19 mouse cellular contexts compared by ENCODE assay signal in the genomic region with DNA sequence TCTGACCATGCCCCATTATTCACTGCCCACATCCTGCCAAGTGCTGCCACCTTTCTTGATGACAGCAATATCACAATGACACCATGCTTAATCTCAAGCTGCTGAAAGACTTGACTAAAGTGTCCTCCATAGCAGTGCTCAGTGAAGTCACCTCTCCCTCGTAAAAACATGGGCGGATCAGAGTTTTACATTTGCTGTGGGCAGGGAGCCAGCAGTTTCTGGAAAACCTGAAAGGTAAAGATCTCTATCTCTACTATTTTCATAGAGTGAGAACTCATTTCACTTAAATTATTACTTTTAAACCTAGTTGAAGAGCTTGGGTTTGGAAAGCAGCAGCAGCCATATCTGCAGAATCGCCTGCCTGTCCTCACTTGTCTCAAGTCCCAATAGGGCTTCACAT.
A peak's percentile ranks its signal among the peaks of the same experiment; 100 is the strongest.
DNase-seq lines count a peak whose midpoint lies in the region; ATAC-seq and TF ChIP-seq lines count a peak whose summit lies in the region.
"Had no signal": no experiment of that assay in that cellular context is flagged by ENCODE, and none has a peak within 500 bp of the region (broad histone marks: within the 10 kb centered on the region; RNA-seq: fewer than 3 reads in every experiment).

No protein-coding gene starts in this region.

- no peak overlapping the region for H3K27ac ChIP-seq in neural tube, embryonic 15.5 days (replicated peaks)
- H3K27ac ChIP-seq in forebrain, embryonic 15.5 days (replicated peaks) = no peak overlapping the region
- H3K27ac ChIP-seq in left cerebral cortex, adult 2 months = no peak overlapping the region
- H3K27ac ChIP-seq: embryonic facial prominence, embryonic 10.5 days; forebrain, embryonic 10.5 days; heart, embryonic 13.5 days; hindbrain, embryonic 13.5 days; hindbrain, postnatal 0 days had no signal

- no peaks in the 10 kb centered on the region for H3K9me3 ChIP-seq in neural tube, embryonic 15.5 days (replicated peaks)
- H3K9me3 ChIP-seq in forebrain, embryonic 15.5 days = no peaks in the 10 kb centered on the region
- H3K9me3 ChIP-seq: embryonic facial prominence, embryonic 10.5 days; forebrain, embryonic 10.5 days; heart, embryonic 13.5 days; hindbrain, embryonic 13.5 days had no signal

- no peak for TF ChIP-seq CTCF in left cerebral cortex, adult 2 months (IDR thresholded peaks at IDR 0.05)

- WGBS in neural tube, embryonic 15.5 days = 93% methylated on average over 3 of the region's 3 CpGs
- WGBS in forebrain, embryonic 15.5 days = 89% methylated on average over 3 of the region's 3 CpGs

- ATAC-seq in neural tube, embryonic 15.5 days (ENCODE audit: low FRiP score) = no peak
- ATAC-seq in forebrain, embryonic 15.5 days (replicated peaks) = no peak
- ATAC-seq: forebrain, embryonic 16.5 days; hindbrain, postnatal 0 days had no signal

- H3K4me1 ChIP-seq in neural tube, embryonic 15.5 days = no peaks in the 10 kb centered on the region
- H3K4me1 ChIP-seq in forebrain, embryonic 15.5 days = no peaks in the 10 kb centered on the region
- H3K4me1 ChIP-seq: forebrain, embryonic 10.5 days; heart, embryonic 13.5 days; hindbrain, embryonic 13.5 days had no signal

- H3K36me3 ChIP-seq in neural tube, embryonic 15.5 days = no peaks in the 10 kb centered on the region
- H3K36me3 ChIP-seq in forebrain, embryonic 15.5 days = no peaks in the 10 kb centered on the region
- H3K36me3 ChIP-seq: embryonic facial prominence, embryonic 10.5 days; forebrain, embryonic 10.5 days; heart, embryonic 13.5 days; hindbrain, embryonic 13.5 days had no signal

- H3K4me3 ChIP-seq in neural tube, embryonic 15.5 days (replicated peaks) = no peak overlapping the region
- no peak overlapping the region for H3K4me3 ChIP-seq in forebrain, embryonic 15.5 days
- no peak overlapping the region for H3K4me3 ChIP-seq in left cerebral cortex, adult 2 months
- H3K4me3 ChIP-seq: embryonic facial prominence, embryonic 10.5 days; forebrain, embryonic 10.5 days; heart, embryonic 13.5 days; hindbrain, embryonic 13.5 days had no signal

- H3K4me2 ChIP-seq in neural tube, embryonic 15.5 days = no peak overlapping the region
- no peak overlapping the region for H3K4me2 ChIP-seq in forebrain, embryonic 15.5 days (replicated peaks)
- H3K4me2 ChIP-seq: heart, embryonic 13.5 days; hindbrain, embryonic 13.5 days had no signal

- intact Hi-C loops in heart, postnatal 10 days (cut with DNase I) = no loop called here
- intact Hi-C loops in left cerebral cortex, adult 2 months (cut with DNase I) = no loop called here

- no peak overlapping the region for H3K9ac ChIP-seq in neural tube, embryonic 15.5 days (replicated peaks)
- no peak overlapping the region for H3K9ac ChIP-seq in forebrain, embryonic 15.5 days (replicated peaks)
- H3K9ac ChIP-seq: heart, embryonic 13.5 days; hindbrain, embryonic 13.5 days had no signal

- no peaks in the 10 kb centered on the region for H3K27me3 ChIP-seq in neural tube, embryonic 15.5 days (replicated peaks)
- H3K27me3 ChIP-seq in forebrain, embryonic 15.5 days = no peaks in the 10 kb centered on the region
- H3K27me3 ChIP-seq: heart, embryonic 13.5 days; hindbrain, embryonic 13.5 days had no signal

- DNase-seq in heart, postnatal 10 days = peak; percentile 10 to 13
- no peak for DNase-seq in heart, adult 18-20 months
- peak; percentile 6 for DNase-seq in neural tube, embryonic 10.5 days (ENCODE audit: extremely low spot score, low spot score)
- DNase-seq in 416B (ENCODE audit: low read depth) = peak; percentile 2
- peak; percentile 47 to 48 for DNase-seq in urinary bladder, postnatal 36 days (ENCODE audit: low spot score in 2 of 2)
- no peak for DNase-seq in left cerebral cortex, adult 2 months (ENCODE audit: extremely low spot score in 1 of 2, low spot score in 2 of 2)
- DNase-seq: adrenal gland, adult 8-10 months; adrenal gland, postnatal 36 days; cerebellum, adult 2 months; cerebellum, postnatal 10 days; gastrocnemius, postnatal 10 days had no signal

Comparison
In these comparisons a context has a peak if more than half of its experiments do, and no peak if none do; other contexts are left out.
1. DNase-seq: peak in heart, postnatal 10 days (2 of 2), neural tube, embryonic 10.5 days (single experiment), 416B (single experiment) and urinary bladder, postnatal 36 days (2 of 2); none in heart, adult 18-20 months (0 of 2) and left cerebral cortex, adult 2 months (0 of 2).